Mouse (Mus musculus) stomach, postnatal 0 days (tissue): Measurements from ENCODE around the gene Mxd1.

Experiments used
- CTCF ChIP-seq: IDR thresholded peaks from 2 replicates; pipeline ENCODE4 v1.5.1; 2016; ENCODE audit warnings: antibody characterized with exemption, low read depth, mild to moderate bottlenecking, moderate library complexity
- EP300 ChIP-seq: optimal IDR thresholded peaks from 2 replicates; pipeline ENCODE3; 2016; ENCODE audit warnings: antibody characterized with exemption

GRCm38 (mm10) chr6:86624074-86625030, 44.6 kb downstream of the Mxd1 start:
- TF ChIP-seq CTCF = no peak
- no peak for TF ChIP-seq EP300
